Mouse (Mus musculus): ENCODE measurements around the gene Mdfi. TPM values are rescaled to one million over a fixed set of nuclear protein-coding genes. Genes with fewer than 3 reads are reported as not detected.

The Mdfi gene
- total RNA-seq, 2 experiments from 2014 or later: 2.4 TPM

DNA sequence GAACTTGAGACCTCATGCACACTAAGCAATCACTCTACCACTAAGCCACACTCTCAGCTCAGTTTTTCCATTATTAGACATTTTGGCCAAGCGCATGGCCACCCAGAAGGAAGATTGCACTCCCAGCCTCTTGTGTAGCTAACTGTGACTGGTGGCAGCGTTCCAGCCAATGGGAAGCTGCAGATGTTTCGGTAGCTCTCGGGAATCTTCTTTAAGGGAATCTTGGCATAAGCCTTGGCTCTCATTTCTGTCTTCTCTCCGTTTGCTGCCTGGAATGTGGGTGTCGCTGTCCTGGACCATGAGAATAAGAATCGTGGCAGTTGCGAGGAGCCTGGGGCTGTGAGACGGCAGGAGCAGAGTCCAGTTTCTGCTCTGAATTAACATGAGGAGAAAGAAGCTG is 28.3 kb downstream of the Mdfi start:
- intact Hi-C loops (cut with DNase I): no loop called here
- DNase-seq (ENCODE audit: low spot score): no peak

DNA sequence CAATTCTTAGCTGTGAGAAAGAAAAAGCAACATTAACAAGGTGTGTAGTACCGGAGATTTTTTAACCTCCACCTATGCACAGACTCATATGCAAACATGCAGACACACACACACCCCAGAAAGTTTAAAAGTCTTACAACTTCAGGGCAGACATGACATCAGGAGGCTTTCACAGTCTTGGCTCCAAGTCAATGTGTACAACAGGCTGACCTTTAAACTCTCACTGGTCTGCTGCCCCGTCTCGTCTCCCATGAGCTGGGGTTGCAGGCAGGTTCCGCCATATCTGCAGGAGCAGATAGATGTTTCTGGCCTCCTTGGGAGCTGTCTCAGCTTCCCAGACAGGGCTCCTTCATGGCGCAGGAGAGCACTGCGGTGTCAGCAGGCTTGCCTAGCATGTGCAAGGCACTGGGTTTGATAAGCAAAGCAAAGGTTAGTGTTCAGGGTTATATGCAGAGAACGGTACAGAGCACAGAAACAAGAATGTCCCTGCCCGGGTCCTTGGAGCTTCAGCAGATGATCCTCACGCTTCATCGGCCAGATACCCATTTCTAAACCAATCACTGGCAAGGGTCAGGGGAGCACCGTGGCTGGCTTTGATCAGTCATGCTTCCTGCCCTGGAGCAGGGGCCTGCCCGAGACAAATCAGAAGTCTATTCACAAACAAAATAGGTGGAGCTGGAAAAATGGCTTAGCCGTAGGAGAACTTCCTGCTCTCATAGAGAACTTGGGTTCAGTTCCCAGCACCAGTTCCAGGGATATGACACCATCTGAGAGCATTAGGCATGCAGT is 29.2 kb downstream of the Mdfi start:
- DNase-seq (ENCODE audit: low spot score): no peak
- intact Hi-C loops (cut with DNase I): no loop called here

DNA sequence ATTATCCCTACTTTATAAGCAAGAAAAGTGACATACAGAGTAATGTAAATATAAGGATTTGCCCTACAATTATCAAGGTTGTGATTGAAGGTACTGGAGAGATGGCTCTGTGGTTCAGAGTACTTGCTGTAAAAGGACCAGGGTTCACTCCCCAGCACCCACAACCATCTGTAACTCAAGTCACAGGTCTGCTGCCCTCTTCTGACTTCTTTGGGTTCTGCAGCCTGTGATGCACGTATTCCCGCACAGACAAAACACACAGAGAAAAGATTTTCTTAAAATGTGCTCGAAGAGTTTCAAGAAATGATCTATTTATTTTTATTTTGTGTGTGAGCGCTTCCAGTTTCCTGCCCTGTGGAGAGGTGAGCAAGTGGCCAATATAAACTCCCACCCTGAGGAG is 30.8 kb downstream of the Mdfi start:
- DNase-seq (ENCODE audit: low spot score): no peak
- intact Hi-C loops (cut with DNase I): no loop called here

DNA sequence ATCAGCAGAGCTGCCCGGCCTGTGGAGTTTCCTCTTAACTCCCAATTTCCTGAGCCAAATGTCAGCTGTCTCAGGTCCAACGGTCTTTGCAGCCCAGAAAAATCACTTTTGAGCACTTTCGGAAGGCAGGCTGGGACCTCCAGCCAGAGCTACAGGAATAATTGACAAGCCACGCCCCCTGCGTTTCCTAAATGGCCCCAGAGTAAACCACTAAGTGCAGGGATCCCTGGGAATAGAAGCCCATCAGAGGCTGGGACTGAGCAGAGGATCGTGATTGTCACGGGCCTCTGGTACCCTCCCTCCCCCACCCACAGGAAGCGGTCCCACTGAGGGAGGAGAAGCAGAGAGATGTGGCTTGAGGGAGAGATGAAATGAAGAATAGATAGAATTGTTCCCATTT is 31.7 kb downstream of the Mdfi start:
- DNase-seq (ENCODE audit: low spot score): no peak
- intact Hi-C loops (cut with DNase I): no loop called here

DNA sequence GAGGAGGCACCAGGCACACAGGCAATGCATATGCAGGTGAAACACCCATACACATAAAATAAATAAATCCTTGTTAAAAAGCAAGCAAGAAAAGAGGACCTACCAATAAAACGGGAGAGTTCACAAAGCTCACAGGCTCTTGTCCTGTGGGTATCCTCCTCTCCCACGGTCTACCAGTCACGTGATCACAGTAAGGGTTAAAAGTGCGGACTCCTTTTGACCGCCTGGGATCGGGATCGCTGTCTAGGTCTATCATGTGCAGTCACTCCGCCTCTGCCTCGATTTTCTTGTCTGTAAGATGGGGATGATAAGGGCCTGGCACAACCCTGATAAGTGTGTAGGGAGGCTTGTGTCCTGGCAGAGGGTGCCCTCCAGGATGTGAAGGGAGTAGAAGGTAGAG is 37.1 kb downstream of the Mdfi start:
- no peak for DNase-seq (ENCODE audit: low spot score)
- intact Hi-C loops (cut with DNase I): no loop called here

DNA sequence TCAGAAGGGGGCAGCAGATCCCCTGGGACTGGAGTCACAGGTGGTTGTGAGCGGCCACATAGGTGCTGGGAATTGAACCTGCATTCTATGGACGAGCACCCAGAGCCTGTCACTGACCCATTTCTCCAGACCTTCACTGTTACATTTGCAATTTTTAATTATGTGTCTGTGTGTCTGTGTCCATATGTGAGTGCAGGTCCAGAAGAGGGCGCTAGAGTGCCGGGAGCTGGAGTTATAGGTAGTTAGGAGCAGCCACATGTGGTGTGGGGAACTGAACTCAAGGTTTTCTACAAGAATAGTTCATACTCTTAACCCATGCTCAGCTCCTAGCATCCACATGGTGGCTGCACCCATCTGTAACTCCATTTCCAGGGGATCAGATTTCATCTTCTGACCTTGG is 37.5 kb downstream of the Mdfi start:
- intact Hi-C loops (cut with DNase I): no loop called here

DNA sequence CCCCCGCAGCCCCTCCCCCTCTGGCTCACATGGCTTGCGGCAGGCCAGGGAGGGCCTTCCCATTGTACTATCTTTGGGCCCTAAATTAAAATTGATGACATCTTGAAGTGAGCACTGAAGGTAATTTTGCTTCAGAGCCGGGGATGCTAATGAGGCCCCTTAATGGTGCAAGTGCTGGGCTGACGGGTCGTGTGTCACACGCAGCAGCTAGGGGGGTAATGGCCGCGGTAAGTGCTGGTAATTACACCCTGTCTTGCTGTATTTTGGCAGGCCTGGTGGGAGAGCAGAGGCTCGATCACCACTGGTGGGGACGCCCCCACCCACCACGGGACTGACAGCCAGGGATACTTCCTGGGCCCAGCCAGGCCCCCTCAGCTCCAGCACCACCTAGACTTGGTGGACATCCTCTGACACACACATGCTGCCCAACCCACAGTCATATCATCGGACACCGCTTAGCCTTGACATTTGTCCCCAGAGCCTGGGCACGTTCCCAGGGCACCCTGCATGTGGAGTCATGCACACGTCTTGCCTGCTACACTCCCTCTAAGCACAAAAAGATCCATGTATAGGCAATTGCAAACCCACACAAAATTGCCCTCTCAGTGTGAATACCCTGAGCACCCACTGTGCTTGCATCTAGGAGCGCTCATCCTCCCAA is 38.2 kb downstream of the Mdfi start:
- DNase-seq (ENCODE audit: low spot score): no peak
- intact Hi-C loops (cut with DNase I): no loop called here

More for the DNA sequence above, 37.5 kb downstream of the Mdfi start:
- no peak for DNase-seq (ENCODE audit: low spot score)

DNA sequence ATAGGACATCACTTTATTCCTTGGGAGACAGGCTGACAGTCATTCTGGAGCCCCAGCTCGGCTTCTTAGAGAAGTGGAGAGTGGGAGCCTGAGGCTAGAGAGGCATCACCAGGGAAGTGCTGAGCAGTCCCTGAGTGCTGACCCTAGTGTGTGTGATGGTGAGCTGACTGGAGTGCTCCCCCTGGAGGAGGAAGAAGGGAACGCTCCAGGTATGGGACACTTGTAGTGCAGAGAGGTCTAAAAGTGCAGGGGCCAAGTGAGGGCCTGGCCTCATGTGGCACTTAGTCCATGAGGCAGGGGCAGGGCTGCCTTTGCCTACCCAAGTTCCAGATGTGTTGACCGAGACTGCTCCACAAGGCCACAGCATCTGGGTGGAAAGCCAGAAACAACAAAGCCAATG is 39.0 kb downstream of the Mdfi start:
- intact Hi-C loops (cut with DNase I): no loop called here
- no peak for DNase-seq (ENCODE audit: low spot score)

DNA sequence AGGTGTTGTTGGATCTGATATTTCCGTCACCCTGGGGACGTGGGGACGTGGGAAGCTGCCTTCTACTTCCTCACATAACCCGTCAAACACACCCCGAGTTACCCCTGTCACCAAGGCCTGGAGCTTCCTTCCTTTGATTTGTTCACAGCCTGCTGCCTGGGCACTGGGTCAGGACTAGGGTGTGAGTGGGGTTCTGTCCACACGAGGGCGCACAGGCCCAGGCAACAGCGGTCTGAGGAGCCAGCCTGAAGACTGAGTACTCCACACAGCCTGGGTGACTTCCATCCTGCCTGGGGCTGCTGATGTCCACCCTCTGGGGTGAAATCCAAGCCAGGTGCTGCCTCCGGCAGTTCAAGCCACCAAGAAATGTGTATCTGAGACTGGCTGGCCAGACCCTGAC is 41.1 kb downstream of the Mdfi start:
- intact Hi-C loops (cut with DNase I): loop anchor here (1.0 to 5.0 kb wide), 2 partner anchors 71 to 309 kb away; no protein-coding TSS in a partner anchor
- DNase-seq (ENCODE audit: low spot score): peak; percentile 70

DNA sequence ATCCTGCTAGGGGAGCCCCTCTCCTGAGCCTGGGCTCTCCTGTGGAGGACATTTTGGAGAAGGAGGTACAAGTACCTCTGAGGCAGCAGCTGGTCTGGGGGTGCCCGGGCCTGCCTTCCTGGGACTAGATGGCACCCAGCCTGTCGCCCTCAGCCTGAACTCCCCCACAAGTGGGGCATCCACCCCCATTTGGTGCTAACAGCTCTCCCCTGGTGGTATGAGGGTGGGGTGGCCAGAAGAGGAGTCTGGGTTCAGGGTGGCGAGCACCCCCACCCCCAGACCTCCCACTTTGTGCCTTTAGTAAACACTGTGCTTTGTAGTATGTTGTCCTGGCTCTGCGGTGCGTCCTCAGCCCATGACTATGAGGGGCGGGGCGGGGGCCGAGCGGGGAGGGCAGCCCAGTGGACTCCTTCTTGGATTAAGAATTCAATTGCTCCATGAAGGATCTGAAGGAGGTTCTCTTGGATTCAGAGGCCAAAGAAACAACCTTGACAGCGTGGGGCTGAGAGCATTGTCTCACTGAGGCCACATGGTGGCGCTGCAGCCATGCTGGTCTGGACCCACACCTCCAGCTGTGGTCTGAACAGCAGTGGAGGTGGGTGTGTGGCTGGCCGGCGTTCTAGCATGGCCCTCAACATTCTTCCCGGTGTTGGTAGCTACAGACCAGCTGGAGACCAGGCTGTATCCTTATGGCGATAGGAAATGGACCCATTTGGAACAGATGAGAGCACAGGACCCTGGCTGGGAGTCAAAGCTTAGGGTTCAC is 42.2 kb downstream of the Mdfi start:
- DNase-seq (ENCODE audit: low spot score): no peak
- intact Hi-C loops (cut with DNase I): loop anchor here (5.0 kb wide), 1 partner anchor 310 kb away; no protein-coding TSS in a partner anchor

DNA sequence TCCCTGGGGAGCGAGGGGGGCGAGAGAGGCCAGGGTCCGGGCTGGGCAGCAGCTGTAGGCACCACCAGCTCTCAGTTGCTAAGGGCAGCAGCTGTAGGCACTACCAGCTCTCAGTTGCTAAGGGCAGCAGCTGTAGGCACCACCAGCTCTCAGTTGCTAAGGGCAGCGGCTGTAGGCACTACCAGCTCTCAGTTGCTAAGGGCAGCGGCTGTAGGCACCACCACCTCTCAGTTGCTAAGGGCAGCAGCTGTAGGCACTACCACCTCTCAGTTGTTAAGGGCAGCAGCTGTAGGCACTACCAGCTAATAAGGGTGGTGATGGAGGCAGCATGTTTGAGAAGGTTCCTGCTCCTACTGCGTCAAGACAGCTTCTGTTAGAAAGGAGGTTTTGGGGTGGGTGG is 45.5 kb downstream of the Mdfi start:
- intact Hi-C loops (cut with DNase I): no loop called here
- DNase-seq (ENCODE audit: low spot score): no peak

DNA sequence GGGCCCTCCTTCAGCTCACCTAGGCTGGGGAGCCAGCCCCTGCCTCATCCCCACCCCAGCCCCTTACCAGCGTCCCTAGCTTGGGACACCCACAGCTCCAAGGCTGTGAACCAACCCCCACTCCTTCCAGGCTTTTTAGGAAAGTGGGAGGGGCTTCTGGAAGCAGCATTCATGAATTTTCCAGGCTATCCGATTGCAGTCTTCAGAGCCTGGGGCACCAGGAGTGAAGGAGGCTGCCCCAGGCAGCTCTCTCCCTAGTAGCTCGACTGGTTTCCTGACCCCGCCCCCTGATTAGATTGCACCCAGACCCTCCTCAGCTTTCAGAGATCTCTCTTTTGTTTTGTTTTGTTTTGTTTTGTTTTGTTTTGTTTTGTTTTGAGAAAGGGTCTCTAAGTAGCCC is 46.2 kb downstream of the Mdfi start:
- intact Hi-C loops (cut with DNase I): no loop called here
- DNase-seq (ENCODE audit: low spot score): no peak

DNA sequence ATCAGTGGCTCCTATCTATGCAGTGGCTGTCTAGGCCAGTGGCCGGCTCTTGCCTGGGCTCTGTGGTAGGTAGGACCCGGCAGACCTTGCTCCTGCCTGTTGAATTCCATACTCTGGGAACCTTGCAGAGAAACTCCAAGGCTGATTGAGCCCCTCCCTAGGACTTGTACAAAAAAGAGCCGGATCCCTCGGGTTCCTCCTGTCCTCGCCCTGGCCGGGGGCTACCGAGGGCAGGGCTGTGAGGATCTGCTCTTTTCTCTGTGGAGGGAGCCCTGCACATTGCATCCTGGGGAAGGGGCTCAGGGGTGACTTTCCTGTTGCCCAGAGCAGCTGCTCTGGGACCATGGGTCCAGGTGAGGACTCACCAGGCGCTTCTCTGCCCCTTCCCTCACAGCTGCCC is 46.9 kb downstream of the Mdfi start:
- no peak for DNase-seq (ENCODE audit: low spot score)
- intact Hi-C loops (cut with DNase I): no loop called here

DNA sequence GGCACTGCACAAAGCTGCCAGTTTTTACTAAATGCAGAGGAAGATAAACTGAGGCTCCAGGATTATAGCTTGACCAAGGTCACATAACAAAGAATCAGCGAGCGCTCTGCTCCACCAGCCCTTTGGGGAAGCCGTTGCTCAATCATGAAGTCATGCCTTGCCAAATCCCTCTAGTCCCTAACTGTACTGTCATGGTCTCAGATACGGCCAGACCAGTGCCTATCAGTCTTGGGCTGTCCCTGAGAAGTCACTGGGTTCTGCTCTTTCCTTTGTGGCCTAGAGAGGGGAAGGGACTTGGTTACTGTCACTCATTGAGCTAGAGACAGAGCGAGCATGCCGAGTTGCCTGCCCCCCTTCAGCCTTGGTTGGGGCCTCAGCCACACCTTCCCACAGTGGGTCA is 50.1 kb downstream of the Mdfi start:
- DNase-seq (ENCODE audit: low spot score): no peak
- intact Hi-C loops (cut with DNase I): no loop called here

DNA sequence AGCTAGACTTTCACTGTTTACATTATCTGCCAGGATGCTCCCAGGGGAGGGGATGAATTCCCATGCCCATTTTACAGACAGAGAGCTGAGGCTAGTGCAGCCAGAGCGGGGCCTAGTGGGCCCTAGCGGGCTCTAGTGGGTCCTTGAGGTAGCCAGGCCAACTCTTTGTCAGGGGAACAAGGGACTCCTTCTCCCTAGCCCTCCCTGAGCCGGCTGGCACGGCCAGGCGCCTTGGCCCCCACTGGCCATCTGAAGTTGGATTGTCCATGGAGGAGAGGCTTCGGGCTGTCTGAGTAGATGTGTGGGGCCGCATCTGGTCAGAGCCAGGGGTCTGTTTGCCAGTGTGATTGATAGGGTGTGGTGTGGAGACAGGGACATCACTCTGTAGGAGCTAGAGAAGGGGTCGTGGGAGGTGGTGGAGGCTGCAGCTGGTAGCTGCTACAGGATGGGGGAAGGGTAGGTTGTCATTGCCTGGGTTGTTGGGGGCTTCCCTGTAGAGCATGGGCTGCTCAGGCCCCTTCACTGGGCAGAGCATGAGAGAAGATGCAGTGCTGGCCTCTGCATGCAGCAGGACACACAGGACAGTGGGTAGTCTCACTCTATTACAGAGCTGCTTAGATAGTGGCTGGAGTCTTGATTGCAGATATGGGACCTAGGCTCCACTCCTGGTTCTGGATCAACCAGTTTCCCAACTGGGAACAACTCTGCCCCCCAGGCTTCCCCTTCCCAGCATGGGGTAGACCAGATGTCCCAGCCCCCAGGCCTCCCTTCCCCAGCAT is 50.9 kb downstream of the Mdfi start:
- intact Hi-C loops (cut with DNase I): no loop called here
- no peak for DNase-seq (ENCODE audit: low spot score)

DNA sequence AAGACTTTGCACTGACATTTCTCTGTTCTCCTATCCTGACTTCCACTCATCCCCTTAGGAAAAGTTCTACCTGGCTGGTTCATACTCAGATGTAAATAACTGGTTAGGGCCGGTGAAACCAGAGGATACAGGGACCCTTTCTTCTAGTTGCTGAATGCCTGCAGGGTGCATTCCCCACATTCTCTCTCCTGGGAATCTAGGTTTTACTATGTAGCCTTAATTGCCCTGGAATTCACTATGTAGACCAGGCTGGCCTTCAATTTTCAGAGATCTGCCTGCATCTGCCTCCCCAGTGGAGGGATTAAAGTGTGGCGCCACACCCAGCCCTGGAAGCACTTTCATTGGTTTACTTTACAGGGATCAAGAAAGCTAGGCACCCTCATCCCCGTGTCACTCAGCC is 52.0 kb downstream of the Mdfi start:
- no peak for DNase-seq (ENCODE audit: low spot score)
- intact Hi-C loops (cut with DNase I): no loop called here

DNA sequence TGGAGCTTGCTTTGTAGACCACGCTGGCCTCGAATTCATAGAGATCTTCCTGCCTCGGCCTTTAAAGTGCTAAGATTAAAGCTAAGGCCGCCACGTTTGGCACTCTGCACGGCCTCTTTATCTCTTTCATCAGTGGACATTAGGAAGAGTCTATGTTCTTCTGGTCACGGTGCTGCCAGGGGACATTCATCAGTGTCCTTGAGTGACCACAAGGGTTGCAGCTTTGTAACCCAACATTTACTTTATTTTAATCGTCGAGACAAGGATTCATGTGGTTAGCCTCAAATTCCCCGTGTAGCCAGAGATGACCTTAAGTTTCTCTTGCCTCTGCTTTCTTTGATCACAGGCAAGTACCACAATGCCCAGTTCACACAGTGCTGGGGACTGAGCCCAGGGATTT is 54.0 kb downstream of the Mdfi start:
- intact Hi-C loops (cut with DNase I): no loop called here
- no peak for DNase-seq (ENCODE audit: low spot score)

DNA sequence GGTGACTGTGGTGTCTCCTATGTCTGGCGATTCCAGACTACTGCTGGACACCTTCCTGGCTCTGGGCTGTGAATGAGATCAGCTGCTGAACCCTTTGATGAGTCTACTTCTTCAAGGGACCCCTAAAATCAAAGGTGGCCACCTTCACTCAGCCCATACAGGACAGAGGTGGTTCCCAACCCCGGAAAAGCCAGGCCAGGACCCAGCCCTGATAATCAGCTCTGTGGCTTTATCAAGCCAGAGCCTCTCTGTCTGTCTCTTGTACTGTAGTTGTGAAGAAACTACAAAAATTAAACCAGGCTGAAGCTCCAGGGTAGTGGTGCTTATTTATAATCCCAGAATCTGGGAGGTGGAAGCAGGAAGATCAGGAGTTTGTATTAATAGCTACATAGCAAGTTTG is 57.4 kb downstream of the Mdfi start:
- no peak for DNase-seq (ENCODE audit: low spot score)
- intact Hi-C loops (cut with DNase I): no loop called here

DNA sequence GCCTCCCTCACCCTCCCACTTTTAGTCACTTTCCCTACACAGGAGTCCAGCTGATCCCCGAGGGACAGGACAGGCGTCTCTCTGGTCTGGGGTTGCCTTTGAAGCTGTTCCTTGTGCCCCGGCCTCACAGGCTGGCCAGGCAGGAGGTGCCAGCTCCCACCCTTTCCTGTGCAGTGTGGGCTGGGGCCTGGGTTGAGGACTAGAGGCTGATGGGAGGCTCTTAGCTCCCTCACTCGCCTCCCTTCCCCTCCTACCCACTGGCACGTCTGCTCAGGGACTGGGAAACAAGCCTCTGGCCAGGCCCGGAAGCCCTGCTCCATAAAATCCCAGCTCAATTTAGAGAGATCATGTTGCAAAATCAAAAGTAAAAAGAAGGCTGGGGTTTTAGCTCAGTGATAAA is 60.9 kb downstream of the Mdfi start:
- intact Hi-C loops (cut with DNase I): no loop called here
- no peak for DNase-seq (ENCODE audit: low spot score)
